In genomic region chr6:54508256-54508793, GRCm38 (mm10) we compare ENCODE assay signal across 14 mouse cellular contexts. TPM values are rescaled to one million over a fixed set of nuclear protein-coding genes. Genes with fewer than 3 reads are reported as not detected.
A peak's percentile ranks its signal among the peaks of the same experiment; 100 is the strongest.
DNase-seq lines count a peak whose midpoint lies in the region; ATAC-seq lines count a peak whose summit lies in the region.
"Had no signal": no experiment of that assay in that cellular context is flagged by ENCODE, and none has a peak within 500 bp of the region (broad histone marks: within the 10 kb centered on the region; RNA-seq: fewer than 3 reads in every experiment).

No protein-coding gene starts in this region.

- no peak overlapping the region for H3K9ac ChIP-seq in kidney, embryonic 14.5 days (ENCODE audit: low read depth, low read length)
- H3K9ac ChIP-seq in embryonic facial prominence, embryonic 13.5 days: 0 out of 2 replicates have a peak overlapping the region, but pooled peaks have one; percentile 40
- H3K9ac ChIP-seq in hindbrain, embryonic 14.5 days: peak overlapping the region; percentile 48; the same call in 1 of the 2 replicates
- H3K9ac ChIP-seq in midbrain, embryonic 15.5 days: no peak overlapping the region; the same call in 1 of the 2 replicates

- ATAC-seq in kidney, embryonic 14.5 days (ENCODE audit: low FRiP score, low TSS enrichment): peak; percentile 38; the same call in 1 of the 2 replicates
- no peak for ATAC-seq in embryonic facial prominence, embryonic 13.5 days (ENCODE audit: insufficient number of reproducible peaks, insufficient read depth, low FRiP score, low TSS enrichment, low read depth)
- ATAC-seq in hindbrain, embryonic 14.5 days (ENCODE audit: low FRiP score): peak; percentile 71
- peak; percentile 70 for ATAC-seq in midbrain, embryonic 15.5 days (replicated peaks)

- no peaks in the 10 kb centered on the region for H3K36me3 ChIP-seq in kidney, embryonic 14.5 days (ENCODE audit: control insufficient read depth, insufficient read depth, low read length)
- no peaks in the 10 kb centered on the region for H3K36me3 ChIP-seq in embryonic facial prominence, embryonic 13.5 days
- H3K36me3 ChIP-seq in hindbrain, embryonic 14.5 days (replicated peaks; ENCODE audit: control insufficient read depth, insufficient read depth): peaks cover 26% of the 10 kb centered on the region
- no peaks in the 10 kb centered on the region; the same call in 1 of the 2 replicates for H3K36me3 ChIP-seq in midbrain, embryonic 15.5 days (replicated peaks)

- 34% methylated on average over 6 of the region's 6 CpGs for WGBS in kidney, embryonic 14.5 days
- 30% methylated on average over 6 of the region's 6 CpGs for WGBS in embryonic facial prominence, embryonic 13.5 days
- 21% methylated on average over 6 of the region's 6 CpGs for WGBS in hindbrain, embryonic 14.5 days
- WGBS in midbrain, embryonic 15.5 days: 30% methylated on average over 6 of the region's 6 CpGs

- no peak overlapping the region for H3K4me3 ChIP-seq in kidney, embryonic 14.5 days (ENCODE audit: low read length)
- no peak overlapping the region for H3K4me3 ChIP-seq in embryonic facial prominence, embryonic 13.5 days
- H3K4me3 ChIP-seq in hindbrain, embryonic 14.5 days (replicated peaks; ENCODE audit: low read length): no peak overlapping the region
- no peak overlapping the region for H3K4me3 ChIP-seq in midbrain, embryonic 15.5 days
- H3K4me3 ChIP-seq: heart, adult 2 months had no signal

- 0 out of 2 replicates have a peak, but pooled peaks cover 15% of the 10 kb centered on the region for H3K4me1 ChIP-seq in kidney, embryonic 14.5 days (ENCODE audit: control insufficient read depth, insufficient read depth, low read length)
- peaks cover 16% of the 10 kb centered on the region for H3K4me1 ChIP-seq in embryonic facial prominence, embryonic 13.5 days
- H3K4me1 ChIP-seq in hindbrain, embryonic 14.5 days (replicated peaks; ENCODE audit: control insufficient read depth, insufficient read depth, low read length): peaks cover 18% of the 10 kb centered on the region
- H3K4me1 ChIP-seq in midbrain, embryonic 15.5 days: peaks cover 23% of the 10 kb centered on the region

- H3K9me3 ChIP-seq in kidney, embryonic 14.5 days (ENCODE audit: control insufficient read depth, low read length): no peaks in the 10 kb centered on the region
- no peaks in the 10 kb centered on the region for H3K9me3 ChIP-seq in embryonic facial prominence, embryonic 13.5 days
- no peaks in the 10 kb centered on the region for H3K9me3 ChIP-seq in hindbrain, embryonic 14.5 days (ENCODE audit: control insufficient read depth, low read length)
- no peaks in the 10 kb centered on the region for H3K9me3 ChIP-seq in midbrain, embryonic 15.5 days

- H3K4me2 ChIP-seq in kidney, embryonic 14.5 days (replicated peaks; ENCODE audit: low read depth, low read length): no peak overlapping the region
- no peak overlapping the region for H3K4me2 ChIP-seq in embryonic facial prominence, embryonic 13.5 days
- no peak overlapping the region for H3K4me2 ChIP-seq in hindbrain, embryonic 14.5 days (replicated peaks)
- H3K4me2 ChIP-seq in midbrain, embryonic 15.5 days: no peak overlapping the region

- DNase-seq in kidney, adult 18-20 months: no peak
- peak; percentile 58 for DNase-seq in hindbrain, embryonic 14.5 days (ENCODE audit: low spot score)
- no peak for DNase-seq in T-cell, adult 2 months (ENCODE audit: low spot score)
- no peak for DNase-seq in adrenal gland, postnatal 25 days
- DNase-seq in embryo, embryonic 9.5 days (ENCODE audit: extremely low spot score): no peak
- DNase-seq: adrenal gland, postnatal 36 days; cerebellum, adult 9-10 months; heart, adult 2 months; kidney, adult 8-10 months; lung, postnatal 14 days had no signal

- H3K27me3 ChIP-seq in kidney, embryonic 14.5 days (ENCODE audit: control insufficient read depth, insufficient read depth, low read length): no peaks in the 10 kb centered on the region
- no peaks in the 10 kb centered on the region for H3K27me3 ChIP-seq in embryonic facial prominence, embryonic 13.5 days
- H3K27me3 ChIP-seq in hindbrain, embryonic 14.5 days (ENCODE audit: control insufficient read depth, insufficient read depth, low read length): no peaks in the 10 kb centered on the region
- no peaks in the 10 kb centered on the region for H3K27me3 ChIP-seq in midbrain, embryonic 15.5 days (replicated peaks)

- no peak overlapping the region for H3K27ac ChIP-seq in kidney, embryonic 14.5 days (ENCODE audit: low read depth, low read length)
- peak overlapping the region; percentile 55; the same call in 1 of the 2 replicates for H3K27ac ChIP-seq in embryonic facial prominence, embryonic 13.5 days
- peak overlapping the region; percentile 85 for H3K27ac ChIP-seq in hindbrain, embryonic 14.5 days
- H3K27ac ChIP-seq in midbrain, embryonic 15.5 days: peak overlapping the region; percentile 71
- H3K27ac ChIP-seq: heart, adult 2 months had no signal

RNA-seq across cellular contexts. Expression of gene Scrn1, which starts 58.0 kb away (rescaled TPM):
- 5.2 and 6.3 TPM in 2 replicates for polyA plus RNA-seq in kidney, embryonic 14.5 days (2014; fragmentation: Nextera tagmentation; extraction: Ambion mirVana)
- 7.3 and 11.0 TPM in 2 replicates for polyA plus RNA-seq in embryonic facial prominence, embryonic 13.5 days (2015; fragmentation: Nextera tagmentation; extraction: Ambion mirVana)
- polyA plus RNA-seq in hindbrain, embryonic 14.5 days (2014; fragmentation: Nextera tagmentation; extraction: Ambion mirVana): 103 and 105 TPM in 2 replicates
- 119 and 123 TPM in 2 replicates for polyA plus RNA-seq in midbrain, embryonic 15.5 days (2015; fragmentation: Nextera tagmentation; extraction: Ambion mirVana)
- 30.7 and 36.1 TPM in 2 replicates for total RNA-seq in adrenal gland, postnatal 25 days (2021)
- total RNA-seq: neutrophil, adult 5-6 weeks had no signal

Comparison
In these comparisons a context has a peak if more than half of its experiments do, and no peak if none do; other contexts are left out.
1. H3K9ac ChIP-seq: peak in embryonic facial prominence, embryonic 13.5 days (single experiment) and hindbrain, embryonic 14.5 days (single experiment); none in kidney, embryonic 14.5 days (single experiment) and midbrain, embryonic 15.5 days (single experiment).